Mouse (Mus musculus) testis, adult 2 months (tissue): ENCODE measurements around the gene Nbas.

ENCODE experiments used
- CTCF ChIP-seq: fragments of 200-500 bp; IDR thresholded peaks from 2 replicates; pipeline ENCODE4 v1.5.1; 2012; ENCODE audit warnings: low read depth, mild to moderate bottlenecking, inconsistent platforms, low read length, moderate library complexity; ENCODE audit not compliant: control insufficient read depth, insufficient read depth, insufficient replicate concordance
- POLR2A ChIP-seq: fragments of 200-500 bp; IDR thresholded peaks from 2 replicates; pipeline ENCODE4 v1.6.1; 2012; ENCODE audit warnings: low read depth, mild to moderate bottlenecking, inconsistent platforms, low read length, moderate library complexity; ENCODE audit not compliant: control insufficient read depth

DNA sequence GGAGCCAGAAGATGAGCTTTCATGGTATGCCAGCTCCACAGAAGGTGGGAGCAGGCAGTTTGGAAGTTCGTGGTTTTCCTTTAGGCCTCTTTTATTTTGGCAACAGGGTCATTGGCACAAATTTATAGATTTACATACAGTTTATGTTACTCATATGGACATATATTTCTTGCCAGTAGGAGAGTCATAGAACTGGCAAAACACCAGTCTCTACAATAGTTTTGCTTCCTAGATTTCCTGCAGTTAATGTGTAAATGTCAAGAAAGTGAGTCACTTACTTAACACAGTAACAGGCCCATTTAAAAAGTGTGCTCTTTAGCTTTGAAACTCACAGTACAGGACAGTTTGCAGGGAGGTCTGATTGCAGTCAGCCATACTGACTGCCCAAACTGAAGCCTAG, 161.3 kb downstream of the Nbas start:
- TF ChIP-seq POLR2A: no peak
- TF ChIP-seq CTCF: no peak
